Mouse (Mus musculus): ENCODE measurements at regions not wholly inside any gene's neighbourhood (a gene's known extent, or its start where the extent isn't known, plus 50 kb on each side); places are given as distances from the start of the nearest gene placed in this dataset.

DNA sequence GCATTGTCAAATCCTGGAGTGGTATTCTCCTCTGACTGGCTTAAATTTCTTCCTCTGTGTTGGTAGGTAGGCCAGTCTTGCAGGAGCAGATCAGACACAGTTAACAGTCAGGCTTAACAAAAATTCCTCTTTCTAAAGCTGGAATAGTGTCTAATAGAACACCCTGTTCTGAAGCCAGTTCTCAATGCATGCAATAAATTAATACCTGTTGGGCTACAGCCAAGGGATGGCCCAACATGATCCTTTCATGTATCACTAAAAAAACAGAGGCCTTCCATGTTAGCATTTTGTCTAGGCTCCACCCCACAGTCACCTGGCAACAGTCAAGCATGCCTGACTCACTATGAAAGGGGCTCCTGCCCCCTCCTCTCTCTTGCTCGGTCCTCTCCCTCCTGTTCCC, 89.2 kb downstream of the Gm19935 start:
- H3K4me1 ChIP-seq (ENCODE audit: control insufficient read depth, insufficient read depth, low read length) = no peaks in the 10 kb centered on the region
- H3K27ac ChIP-seq (ENCODE audit: low read depth, low read length) = no peak overlapping the region
- H3K4me2 ChIP-seq = no peak overlapping the region
- H3K36me3 ChIP-seq (ENCODE audit: control insufficient read depth, insufficient read depth, low read length) = no peaks in the 10 kb centered on the region
- WGBS (ENCODE audit: insufficient replicate concordance) = 53% methylated on average over 1 of the region's 1 CpGs
- H3K27me3 ChIP-seq (ENCODE audit: control insufficient read depth, insufficient read depth, low read length) = no peaks in the 10 kb centered on the region
- H3K9ac ChIP-seq (ENCODE audit: low read depth, low read length) = no peak overlapping the region
- H3K4me3 ChIP-seq (ENCODE audit: low read depth, low read length) = no peak overlapping the region
- ATAC-seq (replicated peaks; ENCODE audit: insufficient number of reproducible peaks, low FRiP score, low TSS enrichment) = no peak
- no peaks in the 10 kb centered on the region for H3K9me3 ChIP-seq (replicated peaks; ENCODE audit: control insufficient read depth, low read length)

DNA sequence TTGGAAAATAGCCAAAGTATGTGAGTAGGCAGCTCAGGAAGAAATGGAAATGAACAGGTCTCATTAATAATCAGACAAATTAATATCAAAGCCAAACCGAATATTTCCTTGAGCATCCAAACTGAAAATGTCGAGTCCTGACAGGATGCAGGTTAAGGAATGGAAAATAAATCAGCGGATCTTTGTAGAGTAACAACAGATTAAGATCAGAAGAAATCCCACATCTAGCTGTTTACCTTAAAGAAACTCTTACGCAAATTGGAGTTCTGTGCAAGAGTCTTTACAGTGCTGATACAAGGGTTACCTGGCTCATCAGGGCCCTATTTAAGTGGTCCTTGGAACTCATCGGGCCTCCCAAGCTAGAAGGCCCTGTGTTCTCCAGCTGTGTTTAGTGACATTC, 92.0 kb downstream of the Gm19935 start:
- Histone ChIP-seq H3K27ac (ENCODE audit: low read depth, low read length) (no peak overlapping the region), H3K27me3 (ENCODE audit: control insufficient read depth, insufficient read depth, low read length) (no peaks in the 10 kb centered on the region), H3K4me1 (ENCODE audit: control insufficient read depth, insufficient read depth, low read length) (no peaks in the 10 kb centered on the region), H3K36me3 (ENCODE audit: control insufficient read depth, insufficient read depth, low read length) (no peaks in the 10 kb centered on the region), H3K9me3 (replicated peaks; ENCODE audit: control insufficient read depth, low read length) (no peaks in the 10 kb centered on the region), H3K4me2 (no peak overlapping the region), H3K9ac (ENCODE audit: low read depth, low read length) (no peak overlapping the region), H3K4me3 (ENCODE audit: low read depth, low read length) (no peak overlapping the region)
- ATAC-seq (replicated peaks; ENCODE audit: insufficient number of reproducible peaks, low FRiP score, low TSS enrichment) = no peak
- WGBS (ENCODE audit: insufficient replicate concordance) = 81% methylated on average over 5 of the region's 5 CpGs

DNA sequence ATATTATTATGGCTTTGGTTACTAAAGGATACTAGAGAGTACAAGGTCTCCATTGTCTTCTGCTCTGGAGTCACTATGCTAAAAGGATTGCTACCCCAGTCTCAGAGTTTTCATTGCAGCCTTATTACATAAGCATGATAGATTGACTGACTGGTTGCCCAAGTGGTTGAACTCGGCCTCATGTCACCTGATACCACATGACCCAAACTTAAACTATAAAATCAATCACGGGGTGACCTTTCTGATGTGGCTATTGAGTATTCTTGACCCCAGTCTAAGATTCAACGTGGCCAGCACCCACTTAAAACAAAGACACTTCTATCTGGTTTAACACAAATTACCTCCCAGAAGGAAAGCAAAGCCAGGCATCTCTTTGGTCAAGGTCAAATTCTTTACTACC, 100.8 kb downstream of the Gm19935 start:
- Histone ChIP-seq H3K27ac (ENCODE audit: low read depth, low read length) (no peak overlapping the region), H3K27me3 (ENCODE audit: control insufficient read depth, insufficient read depth, low read length) (no peaks in the 10 kb centered on the region), H3K4me2 (no peak overlapping the region), H3K4me1 (ENCODE audit: control insufficient read depth, insufficient read depth, low read length) (no peaks in the 10 kb centered on the region), H3K9ac (ENCODE audit: low read depth, low read length) (no peak overlapping the region), H3K36me3 (ENCODE audit: control insufficient read depth, insufficient read depth, low read length) (no peaks in the 10 kb centered on the region), H3K9me3 (replicated peaks; ENCODE audit: control insufficient read depth, low read length) (no peaks in the 10 kb centered on the region), H3K4me3 (ENCODE audit: low read depth, low read length) (no peak overlapping the region)
- WGBS (ENCODE audit: insufficient replicate concordance) = 48% methylated on average over 3 of the region's 3 CpGs
- ATAC-seq (replicated peaks; ENCODE audit: insufficient number of reproducible peaks, low FRiP score, low TSS enrichment) = no peak

DNA sequence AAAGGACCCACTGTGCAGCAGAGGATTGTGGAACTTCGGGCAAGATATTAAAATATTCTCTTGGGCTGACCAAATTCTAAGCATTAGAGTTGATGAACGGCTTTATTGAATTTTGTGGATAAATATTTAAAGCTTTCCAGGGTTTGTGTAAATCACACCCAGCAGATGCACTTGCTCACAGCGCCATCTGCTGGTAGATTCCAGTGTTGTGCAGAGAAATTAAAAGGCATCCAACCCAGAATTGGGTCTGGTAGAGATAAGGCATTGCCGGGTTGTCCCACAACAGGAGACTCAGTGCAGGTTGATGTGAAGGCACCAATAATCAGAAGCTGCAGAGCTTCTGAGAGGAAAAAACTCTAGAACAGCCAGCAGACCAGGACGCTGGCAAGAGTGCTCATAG, 108.7 kb downstream of the Gm19935 start:
- Histone ChIP-seq H3K27me3 (ENCODE audit: control insufficient read depth, insufficient read depth, low read length) (no peaks in the 10 kb centered on the region), H3K9me3 (replicated peaks; ENCODE audit: control insufficient read depth, low read length) (no peaks in the 10 kb centered on the region), H3K27ac (ENCODE audit: low read depth, low read length) (no peak overlapping the region), H3K36me3 (ENCODE audit: control insufficient read depth, insufficient read depth, low read length) (no peaks in the 10 kb centered on the region), H3K4me2 (no peak overlapping the region), H3K4me1 (ENCODE audit: control insufficient read depth, insufficient read depth, low read length) (no peaks in the 10 kb centered on the region; the same call in 1 of the 2 replicates), H3K4me3 (ENCODE audit: low read depth, low read length) (no peak overlapping the region), H3K9ac (ENCODE audit: low read depth, low read length) (no peak overlapping the region)
- WGBS (ENCODE audit: insufficient replicate concordance) = 19% methylated on average over 5 of the region's 5 CpGs
- ATAC-seq (replicated peaks; ENCODE audit: insufficient number of reproducible peaks, low FRiP score, low TSS enrichment) = no peak

DNA sequence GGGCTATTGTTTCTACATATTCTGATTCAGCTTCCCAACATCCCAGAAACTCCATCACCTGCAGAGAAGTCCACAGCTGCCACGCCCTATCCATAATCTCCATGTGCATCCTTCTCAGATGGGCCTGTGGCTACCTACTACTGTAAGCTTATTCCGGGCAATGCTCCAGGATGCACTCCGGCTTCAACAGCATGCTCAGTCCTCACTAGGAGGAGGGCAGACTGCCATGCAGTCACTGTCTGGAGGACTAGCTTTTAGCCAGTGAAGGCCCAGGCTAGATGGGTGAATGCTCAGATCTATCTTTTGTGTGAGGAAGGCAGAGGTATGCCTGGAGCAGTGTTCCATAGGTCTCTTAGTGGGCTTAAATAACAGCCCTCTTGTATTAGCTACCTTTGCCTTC, 124.7 kb downstream of the Gm19935 start:
- 75% methylated on average over 3 of the region's 3 CpGs for WGBS (ENCODE audit: insufficient replicate concordance)
- Histone ChIP-seq H3K9ac (ENCODE audit: low read depth, low read length) (no peak overlapping the region), H3K9me3 (replicated peaks; ENCODE audit: control insufficient read depth, low read length) (no peaks in the 10 kb centered on the region), H3K4me1 (ENCODE audit: control insufficient read depth, insufficient read depth, low read length) (no peaks in the 10 kb centered on the region), H3K4me2 (no peak overlapping the region), H3K27me3 (ENCODE audit: control insufficient read depth, insufficient read depth, low read length) (no peaks in the 10 kb centered on the region), H3K4me3 (ENCODE audit: low read depth, low read length) (no peak overlapping the region), H3K27ac (ENCODE audit: low read depth, low read length) (no peak overlapping the region), H3K36me3 (ENCODE audit: control insufficient read depth, insufficient read depth, low read length) (no peaks in the 10 kb centered on the region)
- ATAC-seq (replicated peaks; ENCODE audit: insufficient number of reproducible peaks, low FRiP score, low TSS enrichment) = no peak

DNA sequence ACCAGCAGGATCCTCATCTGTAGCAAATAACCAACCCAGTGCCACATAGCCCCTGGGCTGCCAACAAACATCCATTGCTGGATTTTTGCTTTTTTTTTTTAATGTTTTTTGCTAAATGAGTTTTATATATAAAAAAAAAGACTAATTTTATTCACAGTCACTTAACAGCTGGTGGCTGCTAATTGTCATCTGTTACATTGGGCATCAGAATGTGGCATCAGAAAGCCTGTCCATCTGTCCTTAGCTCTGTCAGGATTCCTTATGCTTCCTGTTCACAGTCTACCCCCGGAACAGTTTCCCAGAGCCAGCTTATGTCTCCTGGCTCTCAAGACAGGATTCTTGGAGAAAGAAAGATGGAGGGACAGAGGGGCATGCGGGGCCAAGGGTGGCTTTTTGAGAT, 132.1 kb downstream of the Gm19935 start:
- no peaks in the 10 kb centered on the region for H3K36me3 ChIP-seq (ENCODE audit: control insufficient read depth, insufficient read depth, low read length)
- no peak overlapping the region for H3K4me3 ChIP-seq (ENCODE audit: low read depth, low read length)
- WGBS (ENCODE audit: insufficient replicate concordance) = 79% methylated on average over 2 of the region's 2 CpGs

DNA sequence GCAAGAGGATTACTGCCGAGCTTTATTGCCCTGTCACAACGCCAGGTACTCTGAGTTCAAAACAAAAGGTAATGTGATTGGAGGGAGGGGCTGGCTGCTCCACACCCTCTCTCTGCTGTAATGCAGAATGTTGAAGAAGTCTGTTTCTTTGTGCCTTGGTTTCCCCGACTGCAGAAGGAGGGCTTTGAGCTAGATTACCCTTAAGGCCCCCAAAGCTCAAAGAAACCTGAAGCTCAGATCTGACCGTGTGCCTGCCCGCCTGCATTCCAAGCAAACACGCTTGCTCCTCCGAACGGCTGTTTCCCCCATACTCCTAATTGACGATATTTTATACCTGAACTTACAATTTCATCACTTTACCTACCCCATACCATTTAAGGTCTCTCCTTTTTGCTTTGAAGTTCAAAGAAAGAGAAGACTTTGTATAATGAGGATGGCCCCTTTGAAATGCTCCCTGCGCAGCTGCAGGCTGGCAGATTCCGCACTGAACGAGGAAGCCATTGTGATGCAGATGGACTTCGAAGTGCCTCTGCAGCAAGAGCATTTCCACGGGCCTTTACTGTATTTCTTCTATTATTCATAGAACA, 146.6 kb downstream of the Gm19935 start:
- Histone ChIP-seq H3K36me3 (ENCODE audit: control insufficient read depth, insufficient read depth, low read length) (no peaks in the 10 kb centered on the region), H3K9ac (ENCODE audit: low read depth, low read length) (peak overlapping the region; percentile 52; the same call in 1 of the 2 replicates), H3K4me3 (ENCODE audit: low read depth, low read length) (peak overlapping the region; percentile 38), H3K4me2 (peak overlapping the region; percentile 69), H3K27me3 (ENCODE audit: control insufficient read depth, insufficient read depth, low read length) (no peaks in the 10 kb centered on the region), H3K9me3 (replicated peaks; ENCODE audit: control insufficient read depth, low read length) (no peaks in the 10 kb centered on the region), H3K27ac (ENCODE audit: low read depth, low read length) (no peak overlapping the region), H3K4me1 (ENCODE audit: control insufficient read depth, insufficient read depth, low read length) (no peaks in the 10 kb centered on the region)
- WGBS (ENCODE audit: insufficient replicate concordance) = 1% methylated on average over 14 of the region's 14 CpGs
- no peak for ATAC-seq (replicated peaks; ENCODE audit: insufficient number of reproducible peaks, low FRiP score, low TSS enrichment)

More for the DNA sequence above, 132.1 kb downstream of the Gm19935 start:
- no peak overlapping the region for H3K9ac ChIP-seq (ENCODE audit: low read depth, low read length)
- ATAC-seq (replicated peaks; ENCODE audit: insufficient number of reproducible peaks, low FRiP score, low TSS enrichment) = no peak
- no peak overlapping the region for H3K27ac ChIP-seq (ENCODE audit: low read depth, low read length)
- no peaks in the 10 kb centered on the region for H3K4me1 ChIP-seq (ENCODE audit: control insufficient read depth, insufficient read depth, low read length)
- H3K27me3 ChIP-seq (ENCODE audit: control insufficient read depth, insufficient read depth, low read length) = no peaks in the 10 kb centered on the region
- H3K9me3 ChIP-seq (replicated peaks; ENCODE audit: control insufficient read depth, low read length) = no peaks in the 10 kb centered on the region
- H3K4me2 ChIP-seq = no peak overlapping the region

DNA sequence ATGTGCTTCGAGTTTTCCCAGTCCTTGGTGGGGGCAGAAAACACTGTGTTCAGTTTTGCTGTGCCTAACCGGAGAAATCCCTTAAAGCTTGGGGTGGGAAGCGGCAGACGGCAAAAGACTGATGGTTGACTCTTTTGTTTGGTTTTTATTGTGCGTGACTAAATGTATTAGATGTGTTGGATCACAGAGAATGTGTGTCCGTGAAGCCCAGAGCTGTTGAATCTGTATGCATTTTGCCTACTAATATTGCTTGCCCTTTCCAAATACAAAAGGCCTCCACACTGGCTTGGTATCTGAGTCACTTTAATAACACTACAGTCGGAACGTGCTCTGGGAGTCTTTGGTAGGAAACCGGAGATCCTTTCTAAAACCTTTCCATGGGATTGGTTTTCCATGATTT, 147.8 kb downstream of the Gm19935 start:
- ATAC-seq (replicated peaks; ENCODE audit: insufficient number of reproducible peaks, low FRiP score, low TSS enrichment) = no peak

DNA sequence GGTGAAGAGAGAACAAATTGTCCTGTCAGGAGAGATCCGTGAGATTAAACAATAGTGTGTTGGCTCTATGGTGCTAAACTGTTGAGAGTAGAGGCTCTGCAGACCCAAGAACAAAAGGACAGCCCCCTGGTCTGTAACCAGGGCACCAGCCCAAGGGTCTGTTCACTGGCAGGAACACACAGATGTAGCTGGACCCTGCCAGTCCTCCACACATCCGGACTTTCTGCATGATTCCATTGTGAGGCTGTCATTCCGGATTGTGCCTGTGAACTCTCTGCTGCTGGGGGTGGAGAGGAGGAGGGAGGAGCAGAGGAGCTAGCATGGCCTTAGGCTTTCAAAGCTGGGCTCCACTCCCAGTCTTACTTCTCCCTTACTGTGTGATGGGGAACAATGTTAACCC, 158.1 kb downstream of the Gm19935 start:
- H3K27me3 ChIP-seq (ENCODE audit: control insufficient read depth, insufficient read depth, low read length) = no peaks in the 10 kb centered on the region
- ATAC-seq (replicated peaks; ENCODE audit: insufficient number of reproducible peaks, low FRiP score, low TSS enrichment) = no peak
- no peaks in the 10 kb centered on the region for H3K36me3 ChIP-seq (ENCODE audit: control insufficient read depth, insufficient read depth, low read length)
- peaks cover 4% of the 10 kb centered on the region for H3K9me3 ChIP-seq (replicated peaks; ENCODE audit: control insufficient read depth, low read length)
- no peak overlapping the region for H3K4me2 ChIP-seq
- no peak overlapping the region for H3K27ac ChIP-seq (ENCODE audit: low read depth, low read length)
- 24% methylated on average over 3 of the region's 3 CpGs for WGBS (ENCODE audit: insufficient replicate concordance)
- H3K4me3 ChIP-seq (ENCODE audit: low read depth, low read length) = no peak overlapping the region
- no peak overlapping the region for H3K9ac ChIP-seq (ENCODE audit: low read depth, low read length)
- no peaks in the 10 kb centered on the region for H3K4me1 ChIP-seq (ENCODE audit: control insufficient read depth, insufficient read depth, low read length)

More for the DNA sequence above, 147.8 kb downstream of the Gm19935 start:
- no peaks in the 10 kb centered on the region for H3K4me1 ChIP-seq (ENCODE audit: control insufficient read depth, insufficient read depth, low read length)
- 74% methylated on average over 9 of the region's 9 CpGs for whole genome bisulfite sequencing (ENCODE audit: insufficient replicate concordance)
- no peaks in the 10 kb centered on the region for H3K27me3 ChIP-seq (ENCODE audit: control insufficient read depth, insufficient read depth, low read length)
- H3K4me2 ChIP-seq = no peak overlapping the region
- no peaks in the 10 kb centered on the region for H3K36me3 ChIP-seq (ENCODE audit: control insufficient read depth, insufficient read depth, low read length)
- H3K9me3 ChIP-seq (replicated peaks; ENCODE audit: control insufficient read depth, low read length) = no peaks in the 10 kb centered on the region; the same call in 1 of the 2 replicates
- H3K27ac ChIP-seq (ENCODE audit: low read depth, low read length) = no peak overlapping the region
- H3K4me3 ChIP-seq (ENCODE audit: low read depth, low read length) = no peak overlapping the region
- H3K9ac ChIP-seq (ENCODE audit: low read depth, low read length) = no peak overlapping the region

All from heart, embryonic 11.5 days (tissue).